Mouse (Mus musculus): ENCODE measurements around the gene Spry1. TPM values are rescaled to one million over a fixed set of nuclear protein-coding genes. Genes with fewer than 3 reads are reported as not detected.

The Spry1 gene
- polyA plus RNA-seq, 1 experiment from 2014 or later = 3.0 TPM

- Histone ChIP-seq H3K9me3 (replicated peaks) (no peaks in the 10 kb centered on the region), H3K9ac (peak overlapping the region; percentile 37; the same call in 1 of the 2 replicates), H3K36me3 (replicated peaks) (no peaks in the 10 kb centered on the region), H3K4me1 (replicated peaks) (peaks cover 50% of the 10 kb centered on the region), H3K4me3 (replicated peaks) (peak overlapping the region; percentile 50), H3K27me3 (peaks cover 17% of the 10 kb centered on the region), H3K27ac (replicated peaks) (peak overlapping the region; percentile 55; the same call in 1 of the 2 replicates), H3K4me2 (peak overlapping the region; percentile 71)
- WGBS (ENCODE audit: insufficient replicate concordance) = 34% methylated on average over 6 of the region's 6 CpGs
- ATAC-seq (ENCODE audit: insufficient read depth) = 0 out of 2 replicates have a peak, but pooled peaks have one; percentile 22
Observed at GRCm38 (mm10) chr3:37654787-37655186, 15.0 kb downstream of the Spry1 start.

- H3K4me2 ChIP-seq = peak overlapping the region; percentile 55
- H3K4me3 ChIP-seq (replicated peaks) = peak overlapping the region; percentile 15; the same call in 1 of the 2 replicates
- peaks cover 17% of the 10 kb centered on the region for H3K27me3 ChIP-seq
- no peaks in the 10 kb centered on the region for H3K36me3 ChIP-seq (replicated peaks)
- peaks cover 57% of the 10 kb centered on the region for H3K4me1 ChIP-seq (replicated peaks)
- no peaks in the 10 kb centered on the region for H3K9me3 ChIP-seq (replicated peaks)
- no peak overlapping the region for H3K9ac ChIP-seq
- no peak for ATAC-seq (ENCODE audit: insufficient read depth)
- 11% methylated on average over 20 of the region's 20 CpGs for WGBS (ENCODE audit: insufficient replicate concordance)
- H3K27ac ChIP-seq (replicated peaks) = no peak overlapping the region
Observed at GRCm38 (mm10) chr3:37655933-37656633, 16.3 kb downstream of the Spry1 start.

DNA sequence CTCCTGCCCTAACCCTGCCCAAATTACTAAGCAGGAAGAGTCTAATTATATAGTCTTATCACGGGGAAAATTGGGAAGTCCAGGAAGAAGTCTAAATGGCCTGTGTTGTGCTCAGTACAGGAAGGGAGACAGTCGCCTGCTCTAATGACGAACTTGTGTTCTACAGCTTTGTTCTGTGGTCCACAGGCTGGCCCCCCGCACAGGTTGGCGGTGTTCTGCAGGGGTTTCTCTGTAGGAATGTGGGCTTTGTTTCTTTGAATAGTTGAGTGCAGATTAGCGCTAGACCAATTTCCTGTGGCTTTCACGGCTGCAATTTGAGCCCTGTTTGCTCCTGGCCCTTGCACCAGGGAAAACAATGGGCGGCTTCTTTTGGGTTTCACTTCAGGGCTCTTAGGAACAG is 17.3 kb downstream of the Spry1 start:
- Histone ChIP-seq H3K27ac (replicated peaks) (no peak overlapping the region), H3K36me3 (replicated peaks) (no peaks in the 10 kb centered on the region), H3K4me2 (peak overlapping the region; percentile 23; the same call in 1 of the 2 replicates), H3K9me3 (replicated peaks) (no peaks in the 10 kb centered on the region), H3K4me1 (replicated peaks) (peaks cover 57% of the 10 kb centered on the region), H3K27me3 (peaks cover 18% of the 10 kb centered on the region), H3K9ac (no peak overlapping the region), H3K4me3 (replicated peaks) (no peak overlapping the region)
- no peak for ATAC-seq (ENCODE audit: insufficient read depth)
- WGBS (ENCODE audit: insufficient replicate concordance) = 7% methylated on average over 8 of the region's 8 CpGs

DNA sequence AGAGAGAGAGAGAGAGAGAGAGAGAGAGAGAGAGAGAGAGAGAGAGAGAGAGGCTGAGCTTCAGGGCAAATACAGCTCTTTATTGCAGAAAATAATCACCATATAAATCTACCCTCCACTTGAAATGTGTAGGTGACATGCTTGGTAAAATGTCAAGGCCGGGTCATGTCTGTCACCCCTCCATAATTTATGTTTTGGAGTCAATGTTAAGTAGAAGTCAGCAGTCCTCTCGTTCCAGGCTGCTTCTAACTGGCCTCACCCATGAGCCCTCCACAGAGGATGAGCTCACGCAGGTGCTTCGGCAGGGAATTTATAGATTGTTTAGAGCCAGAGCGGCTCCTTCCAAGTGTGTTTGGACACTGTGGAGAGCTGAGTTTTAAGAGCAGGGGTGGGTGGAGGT is 18.4 kb downstream of the Spry1 start:
- Histone ChIP-seq H3K9me3 (replicated peaks) (no peaks in the 10 kb centered on the region), H3K4me3 (replicated peaks) (no peak overlapping the region), H3K9ac (no peak overlapping the region), H3K4me2 (no peak overlapping the region), H3K27me3 (peaks cover 21% of the 10 kb centered on the region), H3K36me3 (replicated peaks) (no peaks in the 10 kb centered on the region), H3K4me1 (replicated peaks) (peaks cover 51% of the 10 kb centered on the region), H3K27ac (replicated peaks) (no peak overlapping the region)
- ATAC-seq (ENCODE audit: insufficient read depth) = no peak
- 46% methylated on average over 5 of the region's 5 CpGs for WGBS (ENCODE audit: insufficient replicate concordance)

DNA sequence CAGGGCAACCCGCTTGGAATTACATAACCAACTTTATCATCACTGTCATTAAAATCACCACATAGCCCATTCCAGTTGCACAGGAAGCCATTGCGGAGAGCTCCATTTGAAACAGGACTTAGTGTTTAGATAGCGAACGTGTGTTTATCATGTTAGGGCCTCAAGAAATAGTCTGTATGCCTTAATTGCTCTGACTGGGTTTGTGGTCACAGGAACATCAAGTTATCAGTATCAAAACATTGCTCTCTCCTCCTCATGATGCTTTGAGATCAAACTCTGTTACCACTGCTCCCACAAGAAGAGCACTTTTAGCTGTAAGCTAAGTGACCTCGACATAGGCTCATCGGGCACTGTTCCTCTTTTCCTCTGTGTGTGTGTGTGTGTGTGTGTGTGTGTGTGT is 19.9 kb downstream of the Spry1 start:
- peak; percentile 73 for ATAC-seq (ENCODE audit: insufficient read depth)
- Histone ChIP-seq H3K9ac (no peak overlapping the region), H3K36me3 (replicated peaks) (no peaks in the 10 kb centered on the region), H3K9me3 (replicated peaks) (no peaks in the 10 kb centered on the region), H3K27me3 (peaks cover 21% of the 10 kb centered on the region), H3K27ac (replicated peaks) (no peak overlapping the region), H3K4me2 (peak overlapping the region; percentile 23; the same call in 1 of the 2 replicates), H3K4me3 (replicated peaks) (no peak overlapping the region), H3K4me1 (replicated peaks) (peaks cover 36% of the 10 kb centered on the region)
- 17% methylated on average over 6 of the region's 6 CpGs for WGBS (ENCODE audit: insufficient replicate concordance)

GRCm38 (mm10) chr3:37666291-37667118 is 26.8 kb downstream of the Spry1 start:
- Histone ChIP-seq H3K4me3 (replicated peaks) (no peak overlapping the region), H3K36me3 (replicated peaks) (no peaks in the 10 kb centered on the region), H3K9me3 (replicated peaks) (no peaks in the 10 kb centered on the region), H3K27me3 (peaks cover 19% of the 10 kb centered on the region; the same call in 1 of the 2 replicates), H3K27ac (replicated peaks) (no peak overlapping the region), H3K4me2 (no peak overlapping the region), H3K9ac (no peak overlapping the region), H3K4me1 (replicated peaks) (peaks cover 13% of the 10 kb centered on the region)
- 10% methylated on average over 9 of the region's 9 CpGs for WGBS (ENCODE audit: insufficient replicate concordance)
- peak; percentile 51; the same call in 1 of the 2 replicates for ATAC-seq (ENCODE audit: insufficient read depth)

- no peaks in the 10 kb centered on the region for H3K9me3 ChIP-seq (replicated peaks)
- H3K36me3 ChIP-seq (replicated peaks) = no peaks in the 10 kb centered on the region
- no peak overlapping the region for H3K9ac ChIP-seq
- H3K4me3 ChIP-seq (replicated peaks) = no peak overlapping the region
- H3K4me2 ChIP-seq = no peak overlapping the region
- H3K27me3 ChIP-seq = peaks cover 22% of the 10 kb centered on the region; the same call in 1 of the 2 replicates
- H3K4me1 ChIP-seq (replicated peaks) = peaks cover 13% of the 10 kb centered on the region
- WGBS (ENCODE audit: insufficient replicate concordance) = 20% methylated on average over 2 of the region's 2 CpGs
- no peak overlapping the region for H3K27ac ChIP-seq (replicated peaks)
- ATAC-seq (ENCODE audit: insufficient read depth) = no peak
Observed at GRCm38 (mm10) chr3:37667119-37667467, 27.3 kb downstream of the Spry1 start.

- no peak overlapping the region for H3K9ac ChIP-seq
- no peaks in the 10 kb centered on the region for H3K9me3 ChIP-seq (replicated peaks)
- H3K27ac ChIP-seq (replicated peaks) = no peak overlapping the region
- ATAC-seq (ENCODE audit: insufficient read depth) = no peak
- H3K4me1 ChIP-seq (replicated peaks) = peaks cover 13% of the 10 kb centered on the region
- H3K4me2 ChIP-seq = no peak overlapping the region
- H3K27me3 ChIP-seq = peaks cover 26% of the 10 kb centered on the region
- no peaks in the 10 kb centered on the region for H3K36me3 ChIP-seq (replicated peaks)
- WGBS (ENCODE audit: insufficient replicate concordance) = 28% methylated on average over 7 of the region's 7 CpGs
- no peak overlapping the region for H3K4me3 ChIP-seq (replicated peaks)
Observed at GRCm38 (mm10) chr3:37667736-37668135, 28.0 kb downstream of the Spry1 start.

DNA sequence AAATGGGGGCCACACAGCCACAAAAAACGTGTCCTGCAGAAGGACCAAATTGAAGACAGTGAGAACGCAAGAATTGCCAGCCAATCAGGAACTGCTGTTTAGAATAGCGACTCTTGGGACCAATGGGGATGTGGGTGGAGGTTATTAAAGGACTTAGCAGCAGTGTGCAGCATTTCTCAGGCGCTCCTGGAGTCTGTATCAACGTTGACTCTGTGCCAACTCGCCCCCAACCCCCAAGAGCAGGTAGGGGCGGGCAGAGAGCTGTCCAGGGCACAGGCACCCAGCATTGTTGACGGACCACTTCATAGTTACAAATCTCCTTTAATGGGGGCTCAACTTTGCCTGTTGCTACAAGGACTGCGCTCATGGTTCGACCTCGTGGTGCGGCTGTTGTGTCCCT is 28.9 kb downstream of the Spry1 start:
- Histone ChIP-seq H3K4me3 (replicated peaks) (no peak overlapping the region), H3K27me3 (peaks cover 35% of the 10 kb centered on the region), H3K36me3 (replicated peaks) (no peaks in the 10 kb centered on the region), H3K4me2 (no peak overlapping the region), H3K9ac (no peak overlapping the region), H3K9me3 (replicated peaks) (no peaks in the 10 kb centered on the region), H3K4me1 (replicated peaks) (peaks cover 13% of the 10 kb centered on the region), H3K27ac (replicated peaks) (no peak overlapping the region)
- WGBS (ENCODE audit: insufficient replicate concordance) = 77% methylated on average over 12 of the region's 12 CpGs
- ATAC-seq (ENCODE audit: insufficient read depth) = no peak

DNA sequence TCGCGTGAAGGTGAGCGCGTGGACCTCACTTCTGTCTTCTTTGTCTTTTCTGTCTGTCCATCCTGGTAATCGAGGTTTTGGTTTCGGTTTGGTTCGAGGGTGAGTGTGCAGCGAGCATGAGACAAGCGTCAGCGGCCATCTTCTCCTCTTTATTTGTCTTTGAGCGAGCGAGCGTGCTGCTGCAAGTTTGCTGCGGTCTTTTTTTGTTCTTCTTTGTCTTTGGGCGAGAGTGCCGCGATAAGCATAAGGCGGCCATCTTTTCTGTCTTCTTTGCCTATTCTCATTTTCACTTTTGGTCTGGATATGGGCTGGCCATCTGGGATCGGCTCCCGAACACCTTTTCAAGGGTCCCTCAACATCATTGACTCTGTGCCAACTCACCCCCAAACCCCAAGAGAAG is 29.4 kb downstream of the Spry1 start:
- no peaks in the 10 kb centered on the region for H3K9me3 ChIP-seq (replicated peaks)
- no peak overlapping the region for H3K4me3 ChIP-seq (replicated peaks)
- H3K4me2 ChIP-seq = no peak overlapping the region
- H3K36me3 ChIP-seq (replicated peaks) = no peaks in the 10 kb centered on the region
- no peak for ATAC-seq (ENCODE audit: insufficient read depth)
- WGBS (ENCODE audit: insufficient replicate concordance) = 85% methylated on average over 20 of the region's 20 CpGs
- H3K27ac ChIP-seq (replicated peaks) = no peak overlapping the region
- peaks cover 13% of the 10 kb centered on the region for H3K4me1 ChIP-seq (replicated peaks)
- peaks cover 40% of the 10 kb centered on the region for H3K27me3 ChIP-seq
- no peak overlapping the region for H3K9ac ChIP-seq

DNA sequence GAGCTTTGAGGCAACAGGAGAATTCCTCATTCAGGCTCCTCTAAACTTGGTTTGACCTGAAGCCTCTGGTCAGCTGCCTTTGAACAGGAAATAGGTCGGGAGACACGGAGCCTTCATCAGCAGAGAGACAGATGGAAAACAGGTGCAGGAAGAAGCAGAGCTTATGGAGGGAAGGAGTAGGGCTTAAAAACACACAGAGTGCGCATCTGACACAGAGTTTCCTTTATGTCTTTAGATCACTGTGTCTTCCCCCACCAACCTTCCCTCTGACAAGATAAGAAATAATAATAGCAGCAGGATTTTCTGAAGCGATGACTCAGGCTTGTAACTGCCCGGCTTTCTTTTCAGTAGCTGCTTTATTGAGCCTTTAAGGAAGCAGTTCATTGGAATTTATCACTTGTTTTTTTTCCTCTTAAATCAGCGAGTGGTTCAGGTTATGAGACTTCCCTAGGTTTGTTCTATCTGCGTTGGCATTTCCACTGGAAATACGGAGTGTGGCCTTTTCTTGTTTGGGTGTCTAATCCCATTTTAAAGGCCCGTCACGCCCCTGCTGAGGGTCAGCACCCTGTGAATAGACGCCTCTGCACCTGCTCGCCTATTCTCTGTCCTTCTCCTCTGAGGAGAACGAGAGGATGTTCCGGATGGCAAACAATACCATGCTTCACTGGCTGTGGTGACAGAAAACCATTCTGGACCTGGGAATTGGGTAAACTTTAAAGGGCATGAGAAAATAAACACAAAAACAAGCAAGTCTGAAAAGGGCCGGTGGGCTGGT is 32.7 kb downstream of the Spry1 start:
- ATAC-seq (ENCODE audit: insufficient read depth) = no peak
- Histone ChIP-seq H3K4me3 (replicated peaks) (no peak overlapping the region), H3K27me3 (peaks cover 56% of the 10 kb centered on the region), H3K36me3 (replicated peaks) (no peaks in the 10 kb centered on the region), H3K9ac (no peak overlapping the region), H3K27ac (replicated peaks) (no peak overlapping the region), H3K9me3 (replicated peaks) (no peaks in the 10 kb centered on the region), H3K4me1 (replicated peaks) (no peaks in the 10 kb centered on the region; the same call in 1 of the 2 replicates), H3K4me2 (no peak overlapping the region)
- WGBS (ENCODE audit: insufficient replicate concordance) = 29% methylated on average over 15 of the region's 15 CpGs

Measured in liver, embryonic 15.5 days (tissue).